Mouse (Mus musculus): Measurements from ENCODE around the gene Slc52a3.
"Not testable (repeated sequence)": the region's sequence is repeated elsewhere in the genome, so short reads cannot be mapped to it uniquely, and the experiment has no call there.

Slc52a3 gene

DNA sequence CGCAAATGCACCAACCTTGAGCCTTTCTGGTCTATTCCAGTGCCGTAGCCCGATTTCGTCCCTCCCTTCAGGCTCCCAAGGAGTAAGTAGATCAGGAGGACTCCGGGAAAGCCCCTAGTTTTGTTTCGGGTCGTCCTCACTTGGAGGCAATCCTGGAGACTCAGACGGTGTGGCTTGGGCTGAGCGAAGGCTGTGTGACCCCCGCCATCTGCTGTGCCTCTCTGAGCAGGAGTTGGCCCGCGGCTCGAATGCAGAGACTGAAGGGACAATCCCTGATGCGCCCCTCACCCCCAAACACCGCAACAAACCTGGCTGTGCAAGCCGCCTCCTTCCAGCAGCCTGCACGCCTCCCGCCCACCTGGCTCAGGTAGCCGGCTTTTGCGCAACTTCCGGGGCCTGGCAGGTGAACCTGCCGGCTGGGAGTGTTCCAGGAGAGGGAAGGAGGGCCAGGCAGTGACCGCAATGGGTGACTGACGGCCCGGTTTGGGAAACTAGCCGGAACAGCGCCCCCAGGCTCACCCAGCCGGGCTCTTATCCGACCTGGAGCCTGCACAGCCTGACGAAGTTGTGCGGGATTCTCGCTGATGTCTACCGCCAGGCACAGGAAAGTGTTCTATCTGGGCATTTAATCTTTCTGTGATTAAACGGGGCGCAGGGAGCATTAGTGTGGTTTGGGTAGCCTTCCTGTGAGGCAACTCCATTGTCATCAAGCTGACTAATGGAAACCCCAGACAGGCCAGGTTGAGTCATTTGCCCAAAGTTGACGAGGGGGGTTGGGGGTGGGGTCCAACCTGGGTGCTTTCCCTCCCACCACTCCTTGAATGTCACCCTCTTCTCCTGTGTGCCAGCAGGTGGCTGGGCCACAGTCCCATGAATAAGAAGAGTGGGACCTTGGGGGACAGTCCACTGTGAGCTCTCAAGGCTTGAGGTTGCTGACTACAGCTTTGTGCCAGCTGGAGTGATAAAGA is 22.4 kb upstream of the Slc52a3 start:
- no peak for DNase-seq

DNA sequence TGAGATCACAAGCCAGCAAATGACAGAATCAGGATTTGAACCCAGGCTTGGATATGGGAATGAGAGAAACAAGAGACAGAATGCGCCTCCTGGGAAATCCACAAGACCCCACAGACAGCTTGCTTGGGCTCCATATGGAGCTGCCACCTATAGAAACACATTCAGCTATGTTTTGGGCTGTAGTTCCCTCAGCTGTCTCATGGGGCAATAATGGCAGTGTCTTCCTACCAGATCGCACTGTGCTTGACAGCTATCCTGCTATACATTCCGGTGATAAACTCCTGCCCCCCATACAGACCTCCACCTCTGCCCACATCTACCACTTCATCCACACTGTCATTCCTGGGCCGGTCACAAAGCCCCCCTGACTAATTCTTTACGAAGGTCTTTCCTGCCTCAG is 21.0 kb upstream of the Slc52a3 start:
- DNase-seq: no peak

DNA sequence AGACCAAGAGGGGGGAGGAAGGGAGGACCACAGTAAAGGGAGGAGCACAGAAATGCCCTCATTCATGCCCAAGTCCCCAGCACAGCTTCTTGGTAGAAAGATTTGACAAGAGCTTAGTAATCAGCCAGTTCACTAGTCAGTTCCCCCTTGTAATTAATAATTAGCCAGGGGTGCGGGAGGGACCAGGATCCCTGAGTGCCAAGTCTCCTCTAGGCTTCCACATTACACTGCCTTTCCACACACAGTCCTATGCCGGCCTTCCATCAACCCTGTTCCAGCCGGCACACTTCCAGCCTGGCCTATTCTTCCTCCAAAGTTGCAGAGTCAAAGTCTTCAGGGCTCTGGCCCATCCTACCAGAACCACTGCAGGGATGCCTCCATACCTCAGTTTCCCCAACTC is 20.2 kb upstream of the Slc52a3 start:
- no peak for DNase-seq

DNA sequence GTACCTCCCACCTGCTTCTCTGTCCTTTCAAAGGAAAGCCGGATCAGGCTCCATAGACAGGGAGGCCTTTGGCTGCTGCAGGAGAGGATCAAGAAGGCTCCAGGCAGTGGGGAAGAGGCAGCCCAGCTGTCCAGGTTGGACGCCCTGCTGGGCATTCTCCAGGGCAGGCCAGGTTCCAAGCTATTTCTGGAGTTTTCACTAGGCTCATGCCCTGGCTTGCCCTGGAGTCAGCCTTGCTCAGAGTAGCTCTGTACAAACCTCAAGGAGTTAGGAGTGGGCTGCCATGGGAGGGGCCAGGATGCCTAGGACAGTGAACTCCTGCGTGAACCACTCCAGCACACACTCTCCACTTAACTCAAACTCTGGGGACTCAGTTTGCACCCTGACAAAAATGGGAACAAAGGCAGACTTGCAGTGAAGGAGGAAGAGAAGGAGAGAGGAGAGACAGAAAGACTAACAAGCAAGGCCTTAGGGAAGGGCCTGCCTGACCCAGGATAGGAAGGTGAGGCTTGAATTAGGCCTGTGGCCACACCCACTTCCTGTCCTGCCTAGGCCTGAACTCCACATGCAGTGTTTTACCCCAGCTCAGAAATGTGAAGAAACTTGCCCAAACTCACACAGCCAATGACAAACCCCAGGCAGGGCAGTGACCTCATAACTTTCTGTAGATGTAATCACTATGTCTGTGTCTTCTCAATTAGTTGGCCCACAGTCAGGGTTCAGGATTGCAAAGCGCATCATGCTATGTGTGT is 18.4 kb upstream of the Slc52a3 start:
- DNase-seq: no peak

DNA sequence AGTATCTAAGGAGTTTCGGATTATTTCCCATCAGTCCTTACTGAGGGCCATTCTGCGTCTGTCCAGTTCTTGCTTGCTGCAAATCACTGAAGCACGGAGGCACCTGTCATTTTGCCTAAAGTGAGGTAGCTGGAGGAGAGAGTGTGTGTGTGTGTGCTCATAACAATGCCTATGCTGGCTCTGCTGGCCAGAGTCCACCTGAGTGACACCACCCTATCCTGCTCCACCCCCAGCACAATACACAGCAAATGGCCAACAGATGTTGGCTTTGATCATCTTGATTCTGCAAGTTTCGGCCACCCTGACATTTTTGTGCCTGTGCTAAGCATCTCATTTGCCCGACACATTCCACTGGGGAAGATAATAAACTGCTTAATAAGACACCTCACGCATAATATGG is 17.8 kb upstream of the Slc52a3 start:
- DNase-seq: no peak

GRCm38 (mm10) chr2:151979470-151980354 is 16.6 kb upstream of the Slc52a3 start, which contains the start of gene Fam110a:
Gene Fam110a, minus strand, starts transcription at chr2:151980219.
- peak; percentile 90 for DNase-seq

GRCm38 (mm10) chr2:151980355-151980693 is 16.0 kb upstream of the Slc52a3 start:
- no peak for DNase-seq

DNA sequence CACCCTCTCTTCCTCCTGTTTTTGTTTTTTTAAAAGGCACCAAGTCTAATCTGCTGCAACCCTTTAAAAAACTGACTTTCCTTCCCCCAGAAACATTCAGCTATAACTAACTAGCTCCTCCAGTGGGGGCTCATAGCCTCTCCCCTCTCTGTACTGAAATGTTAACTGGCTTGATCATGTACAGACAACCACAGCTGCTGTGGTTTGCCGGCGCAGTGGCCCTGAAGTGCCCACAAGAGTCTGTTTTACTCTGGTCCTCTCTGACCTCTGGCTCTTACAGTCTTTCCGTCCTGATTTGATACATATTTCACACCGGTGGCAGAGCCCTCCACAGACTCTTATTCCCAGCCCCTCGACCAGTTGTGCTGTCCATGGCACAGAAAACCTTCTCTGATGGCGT is 15.0 kb upstream of the Slc52a3 start:
- no peak for DNase-seq

- no peak for DNase-seq
Observed at GRCm38 (mm10) chr2:151982476-151982875, 13.8 kb upstream of the Slc52a3 start.

- DNase-seq: no peak
Observed at GRCm38 (mm10) chr2:151984019-151984418, 12.3 kb upstream of the Slc52a3 start.

GRCm38 (mm10) chr2:151985426-151986172 is 10.7 kb upstream of the Slc52a3 start:
- no peak for DNase-seq

GRCm38 (mm10) chr2:151986958-151987357 is 9.4 kb upstream of the Slc52a3 start:
- no peak for DNase-seq

DNA sequence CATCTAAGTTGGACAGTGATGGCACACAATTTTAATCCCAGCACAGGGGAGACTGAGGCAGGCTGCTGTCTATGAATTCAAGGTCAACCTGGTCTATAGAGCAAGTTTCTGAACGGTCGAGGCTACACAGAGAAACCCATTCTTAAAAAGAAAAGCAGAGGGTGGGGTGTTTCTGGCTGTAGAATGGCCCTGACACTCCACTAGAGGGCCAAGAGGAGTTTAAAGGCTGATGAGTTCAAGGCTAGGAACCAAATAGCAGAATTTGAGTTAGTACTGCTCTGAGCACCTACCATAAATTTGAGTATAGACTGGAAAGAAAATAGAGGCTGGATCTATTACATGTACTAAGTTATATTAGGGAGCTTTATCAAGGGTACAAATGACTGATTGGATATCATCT is 7.3 kb upstream of the Slc52a3 start:
- no peak for DNase-seq

- no peak for DNase-seq
Observed at GRCm38 (mm10) chr2:151990985-151991394, 5.3 kb upstream of the Slc52a3 start.

DNA sequence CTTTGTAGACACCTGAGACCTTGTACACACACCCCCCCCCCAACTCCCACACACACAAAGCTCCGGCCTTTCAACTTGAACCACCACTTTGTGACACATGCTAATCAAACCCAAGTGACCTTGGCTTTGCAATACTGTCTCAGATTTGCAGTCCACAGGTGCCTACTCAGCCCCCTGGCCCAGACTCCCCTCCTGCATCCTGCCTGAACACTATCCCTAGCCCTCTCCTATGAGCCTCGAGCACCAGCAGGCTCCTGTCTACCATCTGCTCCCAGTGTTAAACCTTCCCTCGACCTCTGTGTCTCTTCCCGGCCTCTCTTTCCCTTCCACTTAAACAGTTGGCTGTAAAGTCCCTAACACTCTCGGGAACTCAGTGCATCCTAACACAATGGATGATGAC is 4.9 kb upstream of the Slc52a3 start:
- DNase-seq: no peak

GRCm38 (mm10) chr2:151994350-151995122 is 1.8 kb upstream of the Slc52a3 start:
- DNase-seq: peak; percentile 77

DNA sequence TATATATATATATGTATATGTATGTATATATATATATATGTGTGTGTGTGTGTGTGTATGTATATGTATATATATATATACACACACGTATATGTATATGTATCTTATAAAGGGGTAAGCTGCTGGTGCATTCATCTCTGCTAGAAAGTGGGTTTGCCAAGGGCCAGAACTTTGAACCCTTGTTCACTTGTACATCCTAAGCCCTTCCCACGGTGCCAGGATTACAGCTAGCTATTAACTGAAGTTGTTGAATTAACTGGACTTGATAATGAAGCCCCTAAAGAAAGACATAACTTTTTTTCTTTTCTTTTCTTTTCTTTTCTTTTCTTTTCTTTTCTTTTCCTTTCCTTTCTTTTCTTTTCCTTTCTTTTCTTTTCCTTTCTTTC is 872 bp downstream of the Slc52a3 start:
- not testable (repeated sequence) for DNase-seq

DNA sequence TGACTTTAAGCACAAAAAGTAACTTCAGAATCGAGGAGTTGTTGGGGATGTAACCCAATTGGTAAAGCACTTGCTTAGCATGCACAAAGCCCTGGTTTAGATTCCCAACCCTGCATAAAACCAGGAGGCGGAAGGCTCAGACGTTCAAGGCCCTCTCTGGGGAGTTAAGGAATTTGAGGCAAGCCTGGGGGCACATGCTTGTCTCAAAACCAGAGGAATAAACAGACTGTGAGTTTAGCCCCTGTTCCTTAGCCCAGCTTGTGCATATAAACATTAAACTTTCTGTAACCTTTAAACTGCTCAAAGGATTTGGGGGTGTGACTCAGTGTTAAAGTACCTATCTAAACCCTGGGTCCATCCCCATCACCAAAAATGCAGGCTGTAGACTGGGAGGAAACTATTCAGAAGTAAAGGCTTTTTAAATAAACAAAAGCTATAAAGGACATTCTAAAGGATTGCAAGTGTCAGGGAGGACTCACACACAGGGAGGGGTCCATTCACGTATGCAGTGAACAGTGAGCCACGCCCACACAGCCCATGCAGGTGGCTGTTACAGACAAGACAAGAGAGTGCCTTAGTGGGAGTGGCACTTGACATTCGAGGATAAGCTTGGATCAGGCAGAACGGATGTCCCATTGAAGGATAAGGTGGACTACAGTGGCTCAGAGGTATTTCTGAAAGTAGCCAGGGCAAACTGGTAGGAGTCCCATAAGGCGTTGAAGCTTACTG is 1.6 kb downstream of the Slc52a3 start:
- peak; percentile 67 for DNase-seq

DNA sequence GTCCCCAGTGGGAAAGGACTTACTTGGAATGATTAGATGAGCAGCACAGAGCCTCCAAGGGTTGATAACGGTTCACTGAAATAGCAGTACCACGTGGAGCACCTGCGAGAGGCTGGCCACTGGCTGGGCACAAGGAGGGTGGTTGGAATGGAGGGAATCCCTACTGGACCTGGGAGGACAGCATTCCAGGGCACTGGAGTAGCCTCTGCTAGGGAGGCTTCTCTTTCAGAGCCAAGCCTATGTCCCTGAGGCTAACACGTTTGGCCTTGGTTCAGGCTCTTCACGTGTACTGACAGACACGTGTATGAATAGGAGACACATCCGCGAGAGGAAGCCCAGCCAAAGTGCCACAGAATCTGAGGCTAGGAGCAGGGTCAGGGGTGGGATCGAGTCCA is 2.2 kb downstream of the Slc52a3 start:
- DNase-seq: no peak

DNA sequence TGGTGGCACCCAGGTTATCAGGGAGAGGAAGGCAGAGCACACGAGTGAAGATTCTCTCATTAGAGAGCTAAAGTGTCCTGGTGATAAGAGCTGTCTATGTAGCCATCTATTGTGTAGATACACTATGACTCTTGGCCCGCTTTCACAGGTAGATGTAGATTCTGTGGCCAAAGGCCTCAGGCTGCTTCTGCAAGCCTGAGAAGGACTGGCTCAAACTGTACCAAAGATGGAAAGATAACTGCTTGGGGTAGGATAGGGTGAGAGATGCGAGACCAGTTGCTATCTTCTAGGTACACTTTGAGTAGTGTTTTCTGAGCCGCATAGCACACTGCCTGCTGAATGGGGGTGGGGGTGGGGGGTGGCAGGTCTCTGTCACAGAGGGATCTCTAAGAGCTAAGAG is 2.6 kb downstream of the Slc52a3 start:
- no peak for DNase-seq

Measured in liver (tissue).